Mouse (Mus musculus): ENCODE data around the gene Amz2. TPM values are rescaled to one million over a fixed set of nuclear protein-coding genes. Genes with fewer than 3 reads are reported as not detected.

Gene Amz2
- polyA plus RNA-seq, 1 experiment from 2014 or later = 23.6 TPM

DNA sequence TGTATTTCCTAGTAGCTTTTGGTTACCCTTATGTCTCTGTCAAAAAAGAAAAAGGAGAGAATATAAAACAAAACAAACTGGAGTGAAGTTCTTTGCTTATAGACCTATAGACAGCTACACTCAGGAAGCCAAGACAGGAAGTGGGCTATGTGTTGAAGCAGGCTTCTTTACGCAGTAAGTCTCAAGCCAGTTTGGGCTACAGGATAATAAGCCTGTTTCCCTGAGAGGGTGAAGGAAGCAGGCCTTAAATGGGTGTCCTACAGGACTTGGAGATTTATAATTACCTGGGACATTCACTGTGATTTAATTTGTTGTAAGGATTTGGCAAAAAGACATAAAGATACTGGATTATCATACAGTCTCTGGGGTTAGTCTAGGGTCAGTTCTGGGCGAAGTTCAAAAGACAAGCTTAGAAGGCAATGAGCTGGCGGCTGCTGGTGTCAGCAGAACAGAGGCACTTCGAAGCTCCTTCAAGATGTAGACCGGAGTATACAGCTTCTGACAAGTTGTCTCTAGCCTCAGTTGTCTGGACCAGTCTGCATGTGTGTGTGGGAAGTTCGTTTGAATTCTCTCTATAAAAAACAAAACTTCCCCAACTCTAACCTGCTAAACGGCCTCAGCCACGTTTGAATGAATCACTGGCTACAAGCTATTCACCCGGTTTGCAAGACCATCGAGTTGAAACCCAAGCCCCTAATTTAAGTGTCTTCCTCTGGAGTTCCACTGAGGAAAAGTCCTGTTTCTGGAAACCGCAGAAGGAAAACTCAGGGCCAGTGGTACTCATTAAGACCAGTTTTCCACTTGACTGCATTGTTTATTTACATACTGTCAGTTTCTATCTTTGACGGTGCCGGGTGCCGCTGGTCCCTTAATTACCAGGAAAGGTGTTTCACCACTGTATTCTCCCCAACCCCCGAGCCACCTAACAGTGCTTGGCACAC, 45.4 kb downstream of the Amz2 start:
- no peak overlapping the region for H3K9ac ChIP-seq (replicated peaks; ENCODE audit: low read depth)
- H3K4me2 ChIP-seq (replicated peaks; ENCODE audit: low read depth, low read length) = no peak overlapping the region; the same call in 1 of the 2 replicates
- ATAC-seq (no peak), DNase-seq (ENCODE audit: low spot score) (no peak)
- TF ChIP-seq CTCF (IDR thresholded peaks at IDR 0.05) = no peak
- 38% methylated on average over 15 of the region's 15 CpGs for WGBS
- H3K36me3 ChIP-seq (ENCODE audit: insufficient read depth, low read length) = no peaks in the 10 kb centered on the region
- H3K27me3 ChIP-seq (replicated peaks; ENCODE audit: insufficient read depth, low read length) = peaks cover 8% of the 10 kb centered on the region; the same call in 1 of the 2 replicates
- no peak overlapping the region for H3K27ac ChIP-seq (ENCODE audit: low read length)
- 0 out of 2 replicates have a peak overlapping the region, but pooled peaks have one; percentile 71 for H3K4me3 ChIP-seq (ENCODE audit: low read depth, low read length)
- H3K4me1 ChIP-seq (ENCODE audit: insufficient read depth, low read depth, low read length) = peaks cover 4% of the 10 kb centered on the region; the same call in 1 of the 2 replicates
- H3K9me3 ChIP-seq (ENCODE audit: low read length) = no peaks in the 10 kb centered on the region

DNA sequence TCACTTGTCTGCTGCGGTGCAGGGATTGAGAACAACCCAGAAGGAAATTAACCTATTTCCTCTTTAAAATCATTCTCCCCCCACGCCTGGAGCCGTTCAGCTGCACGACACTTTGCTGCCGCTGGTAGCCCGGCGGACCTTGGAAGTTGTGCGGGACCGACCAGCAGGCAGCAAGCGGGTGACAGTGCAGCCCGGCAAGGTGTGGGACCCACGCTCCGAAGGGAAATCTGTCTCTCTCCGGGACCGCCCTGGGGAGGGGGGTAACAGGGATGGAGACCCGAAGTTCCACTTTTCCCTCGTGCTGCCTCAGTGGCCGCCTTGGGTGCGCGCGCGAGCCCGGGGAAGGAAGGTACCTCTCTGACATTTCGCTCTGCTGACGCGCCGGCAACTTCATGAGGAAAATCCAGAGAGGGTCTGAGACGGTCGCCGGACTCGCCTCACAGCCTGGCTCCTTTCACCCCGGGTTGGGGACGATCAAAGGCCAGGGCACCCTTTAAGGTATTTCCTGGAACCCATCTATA, 46.5 kb downstream of the Amz2 start:
- DNase-seq (ENCODE audit: low spot score) = peak; percentile 52
- 1% methylated on average over 29 of the region's 33 CpGs for WGBS
- H3K27ac ChIP-seq (ENCODE audit: low read length) = 0 out of 2 replicates have a peak overlapping the region, but pooled peaks have one; percentile 27

DNA sequence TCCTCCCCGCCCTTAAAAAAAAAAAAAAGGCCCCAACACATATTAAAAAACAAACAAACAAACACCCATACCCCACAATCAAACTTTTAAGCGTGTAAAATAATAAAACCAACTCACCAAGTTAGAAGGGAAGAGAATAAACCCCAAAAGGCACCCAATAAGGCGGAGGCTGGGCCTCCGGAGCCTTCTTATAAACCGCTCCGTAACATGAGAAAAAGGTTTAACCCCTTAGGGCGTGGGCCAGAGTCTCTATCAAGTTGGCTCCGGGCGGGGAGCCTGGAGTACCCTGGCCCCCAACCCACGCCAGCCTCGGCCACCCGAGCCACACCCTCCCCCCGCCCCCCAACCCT, 47.0 kb downstream of the Amz2 start:
- no peak for DNase-seq (ENCODE audit: low spot score)
- ATAC-seq = peak; percentile 36
- H3K9ac ChIP-seq (replicated peaks; ENCODE audit: low read depth) = peak overlapping the region; percentile 39
- H3K27ac ChIP-seq (ENCODE audit: low read length) = 0 out of 2 replicates have a peak overlapping the region, but pooled peaks have one; percentile 47
- H3K4me1 ChIP-seq (ENCODE audit: insufficient read depth, low read depth, low read length) = peaks cover 4% of the 10 kb centered on the region; the same call in 1 of the 2 replicates
- H3K27me3 ChIP-seq (replicated peaks; ENCODE audit: insufficient read depth, low read length) = peaks cover 8% of the 10 kb centered on the region; the same call in 1 of the 2 replicates
- peak overlapping the region; percentile 100 for H3K4me2 ChIP-seq (replicated peaks; ENCODE audit: low read depth, low read length)
- peak overlapping the region; percentile 71 for H3K4me3 ChIP-seq (ENCODE audit: low read depth, low read length)
- TF ChIP-seq EP300 (IDR thresholded peaks at IDR 0.05) (no peak), CTCF (IDR thresholded peaks at IDR 0.05) (no peak)
- H3K36me3 ChIP-seq (ENCODE audit: insufficient read depth, low read length) = no peaks in the 10 kb centered on the region
- WGBS = 1% methylated on average over 12 of the region's 13 CpGs
- H3K9me3 ChIP-seq (ENCODE audit: low read length) = no peaks in the 10 kb centered on the region

More for the DNA sequence above, 46.5 kb downstream of the Amz2 start:
- Histone ChIP-seq H3K9ac (replicated peaks; ENCODE audit: low read depth) (peak overlapping the region; percentile 19; the same call in 1 of the 2 replicates), H3K4me2 (replicated peaks; ENCODE audit: low read depth, low read length) (peak overlapping the region; percentile 100), H3K27me3 (replicated peaks; ENCODE audit: insufficient read depth, low read length) (peaks cover 8% of the 10 kb centered on the region; the same call in 1 of the 2 replicates), H3K4me3 (ENCODE audit: low read depth, low read length) (peak overlapping the region; percentile 71), H3K9me3 (ENCODE audit: low read length) (no peaks in the 10 kb centered on the region), H3K4me1 (ENCODE audit: insufficient read depth, low read depth, low read length) (peaks cover 4% of the 10 kb centered on the region; the same call in 1 of the 2 replicates), H3K36me3 (ENCODE audit: insufficient read depth, low read length) (no peaks in the 10 kb centered on the region)
- TF ChIP-seq CTCF (IDR thresholded peaks at IDR 0.05) (no peak; the same call in 1 of the 2 replicates), EP300 (IDR thresholded peaks at IDR 0.05) (no peak)
- 0 out of 2 replicates have a peak, but pooled peaks have one; percentile 13 for ATAC-seq

DNA sequence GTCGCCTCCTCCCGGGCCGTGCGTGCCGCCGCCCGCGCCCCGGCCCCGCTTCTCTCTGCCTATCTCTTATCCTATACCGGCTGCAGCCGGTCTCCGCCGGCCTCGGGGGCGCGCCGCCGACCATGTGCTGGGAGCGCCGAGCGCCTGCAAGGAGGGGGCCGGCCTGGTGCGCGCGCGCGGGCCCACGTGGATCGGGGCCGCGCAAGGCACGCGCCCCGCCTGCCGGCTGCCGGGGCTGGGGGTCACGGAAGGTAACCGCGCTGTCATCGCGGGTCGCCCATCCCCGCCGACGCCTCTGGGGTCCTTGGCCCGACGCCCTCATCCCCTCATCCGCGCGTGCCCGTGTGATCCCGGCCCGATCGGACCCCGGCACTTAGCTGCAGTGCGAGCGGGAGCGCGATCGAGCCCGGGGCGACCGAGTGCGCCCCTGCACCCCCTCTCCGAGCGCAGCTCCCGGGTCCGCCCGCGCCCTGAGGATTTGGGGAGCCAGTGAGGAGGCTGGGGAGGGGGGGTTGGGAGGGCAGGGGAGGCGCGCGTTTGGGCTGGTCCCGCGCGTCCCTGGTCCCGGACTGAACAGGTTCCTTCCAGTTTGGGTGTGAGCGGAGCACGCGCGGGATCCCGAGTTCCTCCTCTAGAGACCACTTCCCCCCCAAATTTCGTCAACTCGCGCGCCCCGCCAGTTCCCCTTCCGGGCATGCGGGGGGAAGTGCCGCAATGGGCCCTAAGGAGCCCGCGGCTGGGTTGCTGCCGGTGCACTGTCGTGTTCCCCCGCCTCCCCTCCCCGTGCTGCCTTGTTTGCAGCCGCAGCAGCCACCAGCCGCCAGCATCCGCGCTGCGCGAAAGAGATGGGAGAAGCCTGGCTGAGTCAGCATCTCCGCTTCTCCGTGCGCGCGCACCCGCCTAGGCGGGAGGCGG, 47.7 kb downstream of the Amz2 start, which contains the start of the genes Arsg and Slc16a6:
Gene Arsg, plus strand, starts transcription at position 204 of the 915 bp plus-strand sequence.
Gene Slc16a6, minus strand, starts transcription at position 428 of the 915 bp plus-strand sequence.
- WGBS = 2% methylated on average over 62 of the region's 111 CpGs
- Histone ChIP-seq H3K4me2 (replicated peaks; ENCODE audit: low read depth, low read length) (peak within 1 kb of the TSS; percentile 100), H3K9me3 (ENCODE audit: low read length) (no peaks in the 10 kb centered on the region), H3K27ac (ENCODE audit: low read length) (peak within 1 kb of the TSS; percentile 47; the same call in 1 of the 2 replicates), H3K9ac (replicated peaks; ENCODE audit: low read depth) (peak within 1 kb of the TSS; percentile 39), H3K4me3 (ENCODE audit: low read depth, low read length) (peak within 1 kb of the TSS; percentile 71), H3K27me3 (replicated peaks; ENCODE audit: insufficient read depth, low read length) (peaks cover 8% of the 10 kb centered on the region; the same call in 1 of the 2 replicates), H3K4me1 (ENCODE audit: insufficient read depth, low read depth, low read length) (peaks cover 4% of the 10 kb centered on the region; the same call in 1 of the 2 replicates), H3K36me3 (ENCODE audit: insufficient read depth, low read length) (no peaks in the 10 kb centered on the region)
- ATAC-seq (peak; percentile 77), DNase-seq (ENCODE audit: low spot score) (peak; percentile 77)
- TF ChIP-seq CTCF (IDR thresholded peaks at IDR 0.05) = no peak
- TF ChIP-seq EP300 (IDR thresholded peaks at IDR 0.05) = no peak

DNA sequence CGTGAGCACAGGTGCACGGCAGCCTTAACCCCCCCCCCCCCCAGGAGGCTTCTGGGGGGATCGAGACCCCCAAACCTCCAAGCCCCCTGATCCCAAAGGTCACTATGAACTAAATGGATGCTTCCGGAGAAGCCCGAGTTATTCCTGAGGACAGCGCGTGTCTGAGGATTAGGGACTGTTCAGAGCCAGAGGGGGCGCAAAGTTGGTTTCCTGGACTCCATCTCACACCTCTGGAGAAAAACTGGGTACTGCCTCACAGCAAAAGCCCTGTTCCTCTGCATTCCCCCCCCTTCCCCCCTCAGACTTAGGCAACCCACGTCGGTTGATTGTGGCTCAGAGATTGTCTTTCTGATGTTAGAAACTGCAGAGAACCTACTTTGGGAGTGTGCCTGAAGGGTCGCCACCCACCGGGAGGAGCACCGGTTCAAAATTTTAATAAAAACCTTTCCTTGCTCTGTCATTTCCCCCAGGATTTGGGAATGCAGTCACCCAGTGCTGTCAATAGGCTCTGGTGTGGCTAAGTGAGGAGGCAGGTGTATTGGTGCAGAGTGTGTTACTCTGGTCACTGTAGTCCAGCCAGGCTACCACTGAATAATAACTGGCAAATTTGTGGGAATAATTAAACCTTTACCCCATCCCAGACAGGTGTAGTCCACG, 48.5 kb downstream of the Amz2 start:
- DNase-seq (ENCODE audit: low spot score) = peak; percentile 13
- WGBS = 12% methylated on average over 12 of the region's 14 CpGs

More for the DNA sequence above, 48.5 kb downstream of the Amz2 start:
- Histone ChIP-seq H3K27ac (ENCODE audit: low read length) (no peak overlapping the region), H3K27me3 (replicated peaks; ENCODE audit: insufficient read depth, low read length) (peaks cover 8% of the 10 kb centered on the region; the same call in 1 of the 2 replicates), H3K9ac (replicated peaks; ENCODE audit: low read depth) (no peak overlapping the region), H3K4me1 (ENCODE audit: insufficient read depth, low read depth, low read length) (peaks cover 4% of the 10 kb centered on the region; the same call in 1 of the 2 replicates), H3K4me3 (ENCODE audit: low read depth, low read length) (peak overlapping the region; percentile 71), H3K4me2 (replicated peaks; ENCODE audit: low read depth, low read length) (peak overlapping the region; percentile 100), H3K36me3 (ENCODE audit: insufficient read depth, low read length) (no peaks in the 10 kb centered on the region), H3K9me3 (ENCODE audit: low read length) (no peaks in the 10 kb centered on the region)
- ATAC-seq = no peak
- TF ChIP-seq CTCF (IDR thresholded peaks at IDR 0.05) = no peak
- TF ChIP-seq EP300 (IDR thresholded peaks at IDR 0.05) = no peak
